Mouse (Mus musculus) heart, adult 2 months (tissue): ENCODE data around the gene Btk. TPM values are rescaled to one million over a fixed set of nuclear protein-coding genes. Genes with fewer than 3 reads are reported as not detected.
"Not testable (repeated sequence)": the region's sequence is repeated elsewhere in the genome, so short reads cannot be mapped to it uniquely, and the experiment has no call there.

Experiments used
- DNase-seq, 2 experiments: peaks; one replicate each; pipeline ENCODE4 v3.0.0; 2021
- H3K27ac ChIP-seq: fragments of 200-600 bp; 2 replicates; pipeline ENCODE4 v1.8.1; 2022
- H3K27me3 ChIP-seq: fragments of 200-500 bp; 2 replicates; pipeline ENCODE4 v1.6.1; 2012; ENCODE audit warnings: mild to moderate bottlenecking, low read length, inconsistent platforms, mixed read lengths; ENCODE audit not compliant: control insufficient read depth, insufficient read depth
- H3K36me3 ChIP-seq: fragments of 200-500 bp; 2 replicates; pipeline ENCODE4 v1.6.1; 2012; ENCODE audit warnings: low read length, inconsistent platforms; ENCODE audit not compliant: control insufficient read depth, insufficient read depth
- H3K4me1 ChIP-seq: fragments of 200-500 bp; 2 replicates; pipeline ENCODE4 v1.6.1; 2011; ENCODE audit warnings: low read length; ENCODE audit not compliant: control insufficient read depth, insufficient read depth
- H3K4me3 ChIP-seq: fragments of 200-600 bp; 2 replicates; pipeline ENCODE4 v1.8.1; 2022
- H3K79me2 ChIP-seq: fragments of 200-500 bp; replicated peaks from 2 replicates; pipeline ENCODE4 v1.6.1; 2012; ENCODE audit warnings: mild to moderate bottlenecking, inconsistent platforms, low read length, moderate library complexity, mixed read lengths; ENCODE audit not compliant: control insufficient read depth, insufficient read depth
- H3K9ac ChIP-seq: fragments of 200-500 bp; 2 replicates; pipeline ENCODE4 v1.6.1; 2012; ENCODE audit warnings: low read depth, mild to moderate bottlenecking, control low read depth, inconsistent platforms, low read length, mixed read lengths
- CTCF ChIP-seq: fragments of 200-600 bp; IDR thresholded peaks from 2 replicates; pipeline ENCODE4 v1.8.1; 2022; ENCODE audit warnings: antibody characterized with exemption, mild to moderate bottlenecking, moderate library complexity
- EP300 ChIP-seq: fragments of 200-500 bp; IDR thresholded peaks from 2 replicates; pipeline ENCODE4 v1.6.1; 2011; ENCODE audit warnings: low read depth, low read length, control low read depth; ENCODE audit not compliant: insufficient read depth
- POLR2A ChIP-seq: fragments of 200-500 bp; IDR thresholded peaks from 2 replicates; pipeline ENCODE4 v1.6.1; 2011; ENCODE audit warnings: mild to moderate bottlenecking, low read depth, low read length, control low read depth; ENCODE audit not compliant: insufficient read depth
- WGBS: fragments of 180-500 bp; shearing (Covaris S2); methylation state at CpG from one replicate; pipeline ENCODE4 v1.1.7; 2018; 5-methylcytosine and 5-hydroxymethylcytosine counted together
- intact Hi-C: fragments of 180-260 bp; cut with DNase I; formaldehyde crosslinking; loops from one replicate; pipeline ENCODE4 v1.15.1; 2025
- polyA plus RNA-seq: library from polyadenylated mRNA; depleted of rRNA; stranded (reverse); fragments of >200 nt; gene quantifications from 2 replicates; pipeline ENCODE4 v1.2.3, GENCODE M21; 2012
- total RNA-seq, 2 experiments: library from RNA; stranded (reverse); gene quantifications; 2 replicates each; pipeline ENCODE4 v1.2.3; 2021

Btk gene
- total and polyA plus RNA-seq, 3 experiments: 0.80 to 0.98 (median 0.94) TPM

- no peak for TF ChIP-seq EP300
- no peak for TF ChIP-seq CTCF
- TF ChIP-seq POLR2A: no peak
- Histone ChIP-seq H3K4me1 (no peaks in the 10 kb centered on the region), H3K27ac (peak overlapping the region; percentile 92), H3K27me3 (no peaks in the 10 kb centered on the region), H3K4me3 (peak overlapping the region; percentile 58), H3K36me3 (no peaks in the 10 kb centered on the region), H3K79me2 (no peaks in the 10 kb centered on the region), H3K9ac (no peak overlapping the region)
- WGBS: 19% methylated on average over 6 of the region's 6 CpGs
- DNase-seq: no peak
- intact Hi-C loops: loop anchor here (5.0 kb wide), 2 partner anchors 45 to 235 kb away; partner anchors contain the start of genes Cenpi and Rpl36a
Measured at GRCm38 (mm10) chrX:134541955-134542308, 41.4 kb downstream of the Btk start.

GRCm38 (mm10) chrX:134541145-134541954 lies 42.0 kb downstream of the Btk start, which contains the start of gene Timm8a1:
Timm8a1 (minus strand) TSS chrX:134541865.
- DNase-seq: peak; percentile 78 to 79
- no peaks in the 10 kb centered on the region for H3K4me1 ChIP-seq
- H3K36me3 ChIP-seq: no peaks in the 10 kb centered on the region
- 16% methylated on average over 60 of the region's 61 CpGs for WGBS
- H3K79me2 ChIP-seq: no peaks in the 10 kb centered on the region
- H3K27ac ChIP-seq: peak within 1 kb of the TSS; percentile 92
- peak within 1 kb of the TSS; percentile 98 for H3K9ac ChIP-seq
- intact Hi-C loops: loop anchor here (5.0 kb wide), 2 partner anchors 46 to 234 kb away; partner anchors contain the start of genes Cenpi and Rpl36a
- H3K27me3 ChIP-seq: no peaks in the 10 kb centered on the region
- H3K4me3 ChIP-seq: peak within 1 kb of the TSS; percentile 58
- TF ChIP-seq POLR2A: no peak
- TF ChIP-seq EP300: no peak
- TF ChIP-seq CTCF: no peak

GRCm38 (mm10) chrX:134540414-134541135 lies 42.8 kb downstream of the Btk start:
- intact Hi-C loops: loop anchor here (5.0 kb wide), 2 partner anchors 47 to 233 kb away; partner anchors contain the start of genes Cenpi and Rpl36a
- 21% methylated on average over 12 of the region's 12 CpGs for WGBS

GRCm38 (mm10) chrX:134539795-134540194 lies 43.6 kb downstream of the Btk start:
- H3K9ac ChIP-seq, H3K27ac ChIP-seq, H3K4me3 ChIP-seq, H3K36me3 ChIP-seq, H3K79me2 ChIP-seq, H3K27me3 ChIP-seq, H3K4me1 ChIP-seq, DNase-seq: not testable (repeated sequence)
- 84% methylated on average over 10 of the region's 10 CpGs for WGBS
- intact Hi-C loops: loop anchor here (5.0 kb wide), 2 partner anchors 48 to 232 kb away; partner anchors contain the start of genes Cenpi and Rpl36a
- TF ChIP-seq CTCF: peak; percentile 62

More at GRCm38 (mm10) chrX:134540414-134541135, 42.8 kb downstream of the Btk start:
- Histone ChIP-seq H3K27me3 (no peaks in the 10 kb centered on the region), H3K36me3 (no peaks in the 10 kb centered on the region), H3K4me3 (peak overlapping the region; percentile 58), H3K27ac (peak overlapping the region; percentile 92), H3K4me1 (no peaks in the 10 kb centered on the region), H3K9ac (peak overlapping the region; percentile 77), H3K79me2 (no peaks in the 10 kb centered on the region)
- TF ChIP-seq CTCF (no peak), EP300 (no peak), POLR2A (no peak)
- DNase-seq: peak in 1 of 2 experiments; percentile 1

- no peak for DNase-seq
- no peaks in the 10 kb centered on the region for H3K36me3 ChIP-seq
- no peak overlapping the region for H3K27ac ChIP-seq
- TF ChIP-seq POLR2A: no peak
- no peak for TF ChIP-seq EP300
- no peak for TF ChIP-seq CTCF
- H3K9ac ChIP-seq: no peak overlapping the region
- no peak overlapping the region for H3K4me3 ChIP-seq
- WGBS: 63% methylated on average over 2 of the region's 2 CpGs
- H3K27me3 ChIP-seq: no peaks in the 10 kb centered on the region
- no peaks in the 10 kb centered on the region for H3K4me1 ChIP-seq
- intact Hi-C loops: no loop called here
- no peaks in the 10 kb centered on the region for H3K79me2 ChIP-seq
Measured at GRCm38 (mm10) chrX:134533346-134533745, 50.0 kb downstream of the Btk start.
